Mouse (Mus musculus) ES-E14 (cell line): ENCODE data around the gene Tmem231. TPM values are rescaled to one million over a fixed set of nuclear protein-coding genes. Genes with fewer than 3 reads are reported as not detected.
A peak's percentile ranks its signal among the peaks of the same experiment; 100 is the strongest.

Experiments used
- DNase-seq: peaks from one replicate; pipeline ENCODE4 v3.0.0-alpha.2; 2013; ENCODE audit warnings: low read depth, low spot score
- H3K27ac ChIP-seq: 2 replicates; pipeline ENCODE4 v1.5.1; 2012; ENCODE audit warnings: low read depth, mild to moderate bottlenecking, low read length, moderate library complexity, mixed read lengths; ENCODE audit not compliant: poor library complexity, insufficient read depth, severe bottlenecking
- H3K36me3 ChIP-seq: 2 replicates; pipeline ENCODE4 v1.6.1; 2012; ENCODE audit warnings: mild to moderate bottlenecking, low read length, moderate library complexity, mixed read lengths; ENCODE audit not compliant: control insufficient read depth, poor library complexity, insufficient read depth, severe bottlenecking
- H3K4me1 ChIP-seq, 2 experiments: fragments of 150-350 bp in 1 of 2; sonication (generic) in 1 of 2; 2 replicates each; pipeline ENCODE4 v1.6.1; 2012; ENCODE audit warnings: low read length in 2 of 2, mild to moderate bottlenecking in 1 of 2, mixed read lengths in 1 of 2; ENCODE audit not compliant: control insufficient read depth in 2 of 2, insufficient read depth in 2 of 2, poor library complexity in 1 of 2
- H3K4me3 ChIP-seq, 2 experiments: fragments of 150-350 bp in 1 of 2; sonication (generic) in 1 of 2; 2 replicates each; pipeline ENCODE4 v1.5.1; 2012; ENCODE audit warnings: low read length in 2 of 2, low read depth in 1 of 2, mild to moderate bottlenecking in 1 of 2, mixed read lengths in 1 of 2; ENCODE audit not compliant: insufficient read depth in 1 of 2, poor library complexity in 1 of 2, severe bottlenecking in 1 of 2
- H3K9ac ChIP-seq: 2 replicates; pipeline ENCODE4 v1.6.1; 2012; ENCODE audit warnings: low read depth, mild to moderate bottlenecking, low read length, mixed read lengths; ENCODE audit not compliant: poor library complexity, insufficient read depth, severe bottlenecking
- H3K9me3 ChIP-seq: fragments of 150-350 bp; sonication (generic); 2 replicates; pipeline ENCODE4 v1.6.1; 2012; ENCODE audit warnings: low read depth, mild to moderate bottlenecking, low read length; ENCODE audit not compliant: control insufficient read depth, insufficient read depth
- CHD2 ChIP-seq: IDR thresholded peaks from 2 replicates; pipeline ENCODE4 v1.6.1; 2014; ENCODE audit warnings: mild to moderate bottlenecking, low read depth, low read length, inconsistent platforms
- HCFC1 ChIP-seq: IDR thresholded peaks from 2 replicates; pipeline ENCODE4 v1.6.1; 2012; ENCODE audit warnings: low read length, inconsistent platforms, borderline replicate concordance; ENCODE audit not compliant: insufficient read depth
- MAFK ChIP-seq: IDR thresholded peaks from 2 replicates; pipeline ENCODE4 v1.6.1; 2014; ENCODE audit warnings: mild to moderate bottlenecking, low read depth, low read length, inconsistent platforms; ENCODE audit not compliant: insufficient read depth
- ZC3H11A ChIP-seq: IDR thresholded peaks from 2 replicates; pipeline ENCODE4 v1.6.1; 2012; ENCODE audit warnings: low read depth, mild to moderate bottlenecking, inconsistent platforms, low read length, borderline replicate concordance
- ZNF384 ChIP-seq: IDR thresholded peaks from 2 replicates; pipeline ENCODE4 v1.6.1; 2012; ENCODE audit warnings: low read depth, low read length, inconsistent platforms
- in situ Hi-C, 2 experiments: fragments of 600-800 bp; cut with MboI; formaldehyde crosslinking; loops; one replicate each; pipeline ENCODE4 v1.15.1; 2025; ENCODE audit warnings: low sequenced_read_pairs in 2 of 2, inconsistent platforms in 1 of 2; ENCODE audit not compliant: unreplicated experiment in 2 of 2
- total RNA-seq: library from RNA; depleted of rRNA; stranded (reverse); fragments of 300-350 nt; gene quantifications from 2 replicates; pipeline ENCODE4 v1.2.3, GENCODE M21; 2012

Gene Tmem231
- total RNA-seq, 1 experiment, result 30.3 TPM

GRCm38 (mm10) chr8:111881591-111881990 is 52.1 kb downstream of the Tmem231 start:
- H3K9ac ChIP-seq, result no peak overlapping the region
- no peak overlapping the region for H3K27ac ChIP-seq
- peaks cover 0 to 2% of the 10 kb centered on the region in 2 experiments; a peak in 1 of 4 replicates for H3K4me1 ChIP-seq
- TF ChIP-seq HCFC1 (no peak), ZC3H11A (no peak), CHD2 (no peak), ZNF384 (no peak), MAFK (no peak)
- in situ Hi-C loops, result no loop called here
- H3K36me3 ChIP-seq, result no peaks in the 10 kb centered on the region
- DNase-seq, result peak; percentile 47
- H3K9me3 ChIP-seq, result no peaks in the 10 kb centered on the region
- no peak overlapping the region for H3K4me3 ChIP-seq

GRCm38 (mm10) chr8:111877711-111878110 is 56.0 kb downstream of the Tmem231 start:
- H3K4me1 ChIP-seq, result peaks cover 0 to 6% of the 10 kb centered on the region in 2 experiments; a peak in 1 of 4 replicates
- H3K9me3 ChIP-seq, result no peaks in the 10 kb centered on the region
- no peak overlapping the region for H3K27ac ChIP-seq
- no peak overlapping the region for H3K4me3 ChIP-seq
- peak; percentile 47 for DNase-seq
- 0 out of 2 replicates have a peak, but pooled peaks cover 4% of the 10 kb centered on the region for H3K36me3 ChIP-seq
- H3K9ac ChIP-seq, result no peak overlapping the region
- in situ Hi-C loops, result no loop called here
- TF ChIP-seq CHD2 (no peak), HCFC1 (no peak)

- in situ Hi-C loops, result no loop called here
- Histone ChIP-seq H3K27ac (peak within 1 kb of the TSS; percentile 45; the same call in 1 of the 2 replicates), H3K4me1 (peaks cover 0 to 6% of the 10 kb centered on the region in 2 experiments; a peak in 1 of 4 replicates), H3K9me3 (no peaks in the 10 kb centered on the region), H3K4me3 (peak within 1 kb of the TSS; percentile 89 to 96), H3K36me3 (0 out of 2 replicates have a peak, but pooled peaks cover 4% of the 10 kb centered on the region), H3K9ac (peak within 1 kb of the TSS; percentile 84)
- TF ChIP-seq ZNF384 (0 out of 2 replicates have a peak, but pooled peaks have one; percentile 34), ZC3H11A (no peak), HCFC1 (peak; percentile 49; the same call in 1 of the 2 replicates), MAFK (no peak)
- DNase-seq, result peak; percentile 98
Measured at GRCm38 (mm10) chr8:111876355-111876948, 57.2 kb downstream of the Tmem231 start, which contains the start of gene Tmem170. Gene Tmem170, minus strand, starts transcription at chr8:111876750.

- no peak for DNase-seq
- Histone ChIP-seq H3K9me3 (no peaks in the 10 kb centered on the region), H3K4me1 (peaks cover 0 to 6% of the 10 kb centered on the region in 2 experiments; a peak in 1 of 4 replicates), H3K27ac (no peak overlapping the region), H3K9ac (peak overlapping the region; percentile 84; the same call in 1 of the 2 replicates), H3K4me3 (peak overlapping the region; percentile 89 to 96), H3K36me3 (0 out of 2 replicates have a peak, but pooled peaks cover 4% of the 10 kb centered on the region)
- in situ Hi-C loops, result no loop called here
- no peak for TF ChIP-seq ZNF384
- TF ChIP-seq MAFK, result no peak
- no peak for TF ChIP-seq CHD2
- TF ChIP-seq HCFC1, result no peak
- TF ChIP-seq ZC3H11A, result no peak
Measured at GRCm38 (mm10) chr8:111875758-111876157, 57.9 kb downstream of the Tmem231 start.
